Mouse (Mus musculus) heart, embryonic 15.5 days (tissue): ENCODE results near the gene Tfam. TPM values are rescaled to one million over a fixed set of nuclear protein-coding genes. Genes with fewer than 3 reads are reported as not detected.

Experiments
- ATAC-seq: fragments of 200-750 bp; cut with Nextera tagmentation; replicated peaks from 2 replicates; pipeline ENCODE4 v1.8.0; 2017; ENCODE audit warnings: low read depth, moderate TSS enrichment; ENCODE audit not compliant: insufficient number of reproducible peaks, insufficient read depth, low FRiP score
- H3K27ac ChIP-seq: fragments of 300-500 bp; sonication (generic); 2 replicates; pipeline ENCODE4 v1.5.1; 2015; ENCODE audit warnings: mild to moderate bottlenecking, inconsistent platforms
- H3K27me3 ChIP-seq: fragments of 300-500 bp; sonication (generic); 2 replicates; pipeline ENCODE4 v1.6.1; 2015; ENCODE audit warnings: inconsistent platforms
- H3K36me3 ChIP-seq: fragments of 300-500 bp; sonication (generic); 2 replicates; pipeline ENCODE4 v1.6.1; 2015; ENCODE audit warnings: mild to moderate bottlenecking, inconsistent platforms
- H3K4me1 ChIP-seq: fragments of 300-500 bp; sonication (generic); replicated peaks from 2 replicates; pipeline ENCODE4 v1.6.1; 2015; ENCODE audit warnings: inconsistent platforms
- H3K4me2 ChIP-seq: fragments of 300-500 bp; sonication (generic); 2 replicates; pipeline ENCODE4 v1.6.1; 2015; ENCODE audit warnings: inconsistent platforms, mild to moderate bottlenecking, moderate library complexity
- H3K4me3 ChIP-seq: fragments of 300-500 bp; sonication (generic); 2 replicates; pipeline ENCODE4 v1.5.1; 2015; ENCODE audit warnings: mild to moderate bottlenecking, inconsistent platforms
- H3K9ac ChIP-seq: fragments of 300-500 bp; sonication (generic); 2 replicates; pipeline ENCODE4 v1.6.1; 2015; ENCODE audit warnings: mild to moderate bottlenecking, inconsistent platforms
- H3K9me3 ChIP-seq: fragments of 300-500 bp; sonication (generic); replicated peaks from 2 replicates; pipeline ENCODE4 v1.6.1; 2016; ENCODE audit warnings: inconsistent platforms
- WGBS: fragments of 180-500 bp; shearing (Covaris S2); methylation state at CpG from one replicate; pipeline ENCODE4 v1.1.7; 2015; ENCODE audit warnings: mixed read lengths; 5-methylcytosine and 5-hydroxymethylcytosine counted together
- polyA plus RNA-seq: library from polyadenylated mRNA; unstranded; fragments of >200 nt; fragmentation: Nextera tagmentation; extraction: Ambion mirVana; gene quantifications from 2 replicates; pipeline ENCODE4 v1.2.1, GENCODE M21; 2015

Gene Tfam
- polyA plus RNA-seq, 1 experiment from 2014 or later, result 53.8 TPM

DNA sequence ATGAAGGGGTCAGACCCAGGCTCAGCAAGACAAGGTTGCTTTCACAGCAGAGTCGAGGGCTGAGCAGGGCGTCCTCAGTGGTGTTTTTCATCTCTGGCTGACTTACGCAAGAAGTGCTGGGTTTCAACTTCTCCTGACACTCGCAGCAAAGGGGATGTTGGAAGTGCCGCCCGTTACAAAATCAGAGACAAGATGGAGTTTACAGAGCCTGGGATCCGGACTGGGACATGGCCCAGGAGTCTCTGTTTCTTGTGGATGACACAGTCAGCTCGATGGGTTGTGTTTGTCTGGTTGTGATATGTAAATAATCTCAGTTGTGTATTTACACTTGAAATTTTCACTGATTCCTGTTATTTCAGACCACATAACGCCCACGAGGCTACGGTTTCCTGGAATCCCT, 45.2 kb downstream of the Tfam start:
- Histone ChIP-seq H3K4me1 (peaks cover 17% of the 10 kb centered on the region), H3K9ac (no peak overlapping the region), H3K27ac (peak overlapping the region; percentile 66), H3K36me3 (no peaks in the 10 kb centered on the region), H3K9me3 (peaks cover 6% of the 10 kb centered on the region; the same call in 1 of the 2 replicates), H3K4me2 (peak overlapping the region; percentile 46), H3K4me3 (peak overlapping the region; percentile 9; the same call in 1 of the 2 replicates), H3K27me3 (no peaks in the 10 kb centered on the region)
- ATAC-seq, result 0 out of 2 replicates have a peak, but pooled peaks have one; percentile 7
- 34% methylated on average over 11 of the region's 11 CpGs for WGBS

GRCm38 (mm10) chr10:71188681-71189080, 49.4 kb downstream of the Tfam start:
- 80% methylated on average over 4 of the region's 4 CpGs for WGBS
- Histone ChIP-seq H3K4me3 (no peak overlapping the region), H3K9ac (no peak overlapping the region), H3K4me1 (peaks cover 11% of the 10 kb centered on the region), H3K27ac (no peak overlapping the region), H3K9me3 (peaks cover 6% of the 10 kb centered on the region; the same call in 1 of the 2 replicates), H3K36me3 (no peaks in the 10 kb centered on the region), H3K27me3 (no peaks in the 10 kb centered on the region), H3K4me2 (no peak overlapping the region)
- ATAC-seq, result no peak

DNA sequence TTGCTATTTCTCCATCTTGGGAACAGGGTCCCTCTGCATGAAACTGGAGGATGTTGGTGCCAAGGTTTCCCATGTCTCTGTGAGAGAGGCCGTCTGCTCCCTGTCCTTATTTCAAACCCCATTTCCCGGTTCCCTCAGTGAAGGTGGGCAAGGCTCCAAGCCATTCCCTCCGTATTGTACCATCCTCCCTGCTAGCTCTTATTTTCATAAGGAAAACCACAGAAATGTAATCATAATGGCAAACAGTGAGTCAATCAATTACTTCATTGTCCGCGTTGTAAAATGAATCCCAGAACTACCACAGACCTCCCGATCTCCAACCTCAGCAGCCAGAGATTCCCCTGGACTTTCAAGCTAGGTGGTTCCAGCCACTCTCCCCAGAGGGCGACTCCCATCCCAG, 53.0 kb downstream of the Tfam start:
- Histone ChIP-seq H3K4me3 (no peak overlapping the region), H3K27ac (no peak overlapping the region), H3K36me3 (no peaks in the 10 kb centered on the region), H3K27me3 (no peaks in the 10 kb centered on the region), H3K9me3 (no peaks in the 10 kb centered on the region), H3K4me1 (peaks cover 5% of the 10 kb centered on the region), H3K4me2 (no peak overlapping the region), H3K9ac (no peak overlapping the region)
- WGBS, result 65% methylated on average over 7 of the region's 7 CpGs
- no peak for ATAC-seq

DNA sequence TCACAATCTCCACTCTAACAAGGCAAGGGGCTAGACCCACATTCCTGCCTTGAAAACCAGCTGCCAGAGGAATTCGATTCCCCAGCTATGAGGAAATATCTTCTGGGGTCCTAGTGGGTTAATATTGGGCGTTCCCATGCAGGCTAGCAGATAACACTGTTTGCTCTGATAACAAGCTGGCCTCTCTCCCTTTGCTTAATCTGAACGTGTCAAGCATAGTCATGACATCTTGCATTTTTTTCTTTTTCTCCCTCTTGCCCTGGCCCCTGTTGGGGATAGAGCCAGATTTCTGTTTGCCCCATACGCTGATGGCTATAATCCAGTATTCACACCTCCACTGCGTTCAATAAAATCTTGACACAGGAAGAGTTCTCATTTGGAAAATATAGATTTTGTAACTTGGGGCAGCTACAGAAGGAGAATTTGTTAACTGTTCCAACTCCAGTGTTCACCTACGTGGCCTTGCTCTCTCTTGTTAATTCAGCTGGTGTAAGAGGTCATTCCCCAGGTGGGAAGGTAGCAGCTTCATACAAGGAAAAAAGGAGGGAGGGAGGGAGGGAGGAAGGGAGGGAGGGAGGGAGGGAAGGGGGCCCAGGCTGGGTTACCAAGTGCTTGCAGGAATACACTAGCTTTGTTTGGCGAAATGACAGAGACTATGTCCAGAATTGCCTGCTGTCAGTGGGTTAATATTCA, 54.6 kb downstream of the Tfam start:
- Histone ChIP-seq H3K4me2 (no peak overlapping the region), H3K36me3 (no peaks in the 10 kb centered on the region), H3K4me1 (peaks cover 5% of the 10 kb centered on the region), H3K27ac (peak overlapping the region; percentile 10; the same call in 1 of the 2 replicates), H3K4me3 (no peak overlapping the region), H3K27me3 (no peaks in the 10 kb centered on the region), H3K9me3 (no peaks in the 10 kb centered on the region), H3K9ac (no peak overlapping the region)
- 12% methylated on average over 7 of the region's 7 CpGs for WGBS
- 0 out of 2 replicates have a peak, but pooled peaks have one; percentile 35 for ATAC-seq

- WGBS, result 83% methylated on average over 4 of the region's 4 CpGs
- H3K4me2 ChIP-seq, result no peak overlapping the region
- no peak overlapping the region for H3K9ac ChIP-seq
- no peak overlapping the region for H3K27ac ChIP-seq
- no peak overlapping the region for H3K4me3 ChIP-seq
- no peak for ATAC-seq
- no peaks in the 10 kb centered on the region for H3K27me3 ChIP-seq
- no peaks in the 10 kb centered on the region for H3K36me3 ChIP-seq
- H3K9me3 ChIP-seq, result no peaks in the 10 kb centered on the region
- peaks cover 5% of the 10 kb centered on the region for H3K4me1 ChIP-seq
Measured at GRCm38 (mm10) chr10:71181931-71182330, 56.1 kb downstream of the Tfam start.

GRCm38 (mm10) chr10:71181091-71181490, 57.0 kb downstream of the Tfam start:
- 88% methylated on average over 2 of the region's 2 CpGs for WGBS
- Histone ChIP-seq H3K27ac (no peak overlapping the region), H3K36me3 (no peaks in the 10 kb centered on the region), H3K4me2 (no peak overlapping the region), H3K9me3 (no peaks in the 10 kb centered on the region), H3K9ac (no peak overlapping the region), H3K4me3 (no peak overlapping the region), H3K4me1 (peaks cover 5% of the 10 kb centered on the region), H3K27me3 (no peaks in the 10 kb centered on the region)
- no peak for ATAC-seq

DNA sequence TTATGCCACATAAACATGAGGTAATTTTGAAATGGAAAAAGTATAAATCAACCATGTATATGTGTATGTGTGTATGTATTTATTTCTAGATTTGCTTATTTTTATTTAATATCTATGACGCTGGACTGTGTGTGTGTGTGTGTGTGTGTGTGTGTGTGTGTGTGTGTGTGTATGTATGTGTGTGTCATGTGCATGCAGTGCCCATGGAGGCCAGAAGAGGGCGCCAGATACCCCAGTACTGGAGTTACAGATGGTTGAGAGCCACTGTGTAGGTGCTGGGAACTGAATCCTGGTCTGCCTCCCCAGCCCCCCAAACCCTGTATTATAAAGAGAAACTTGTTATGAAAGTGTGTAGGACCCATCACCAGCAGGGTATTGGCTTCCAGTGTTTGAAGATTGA, 58.0 kb downstream of the Tfam start:
- no peaks in the 10 kb centered on the region for H3K27me3 ChIP-seq
- H3K4me2 ChIP-seq, result no peak overlapping the region
- no peaks in the 10 kb centered on the region for H3K9me3 ChIP-seq
- WGBS, result 66% methylated on average over 2 of the region's 2 CpGs
- ATAC-seq, result no peak
- H3K9ac ChIP-seq, result no peak overlapping the region
- H3K27ac ChIP-seq, result no peak overlapping the region
- peaks cover 5% of the 10 kb centered on the region for H3K4me1 ChIP-seq
- no peaks in the 10 kb centered on the region for H3K36me3 ChIP-seq
- H3K4me3 ChIP-seq, result no peak overlapping the region

GRCm38 (mm10) chr10:71177201-71177600, 60.9 kb downstream of the Tfam start:
- no peak overlapping the region for H3K4me2 ChIP-seq
- no peaks in the 10 kb centered on the region for H3K27me3 ChIP-seq
- 64% methylated on average over 7 of the region's 7 CpGs for WGBS
- no peaks in the 10 kb centered on the region for H3K36me3 ChIP-seq
- H3K4me1 ChIP-seq, result no peaks in the 10 kb centered on the region
- no peaks in the 10 kb centered on the region for H3K9me3 ChIP-seq
- H3K4me3 ChIP-seq, result no peak overlapping the region
- H3K9ac ChIP-seq, result no peak overlapping the region
- ATAC-seq, result no peak
- H3K27ac ChIP-seq, result no peak overlapping the region

GRCm38 (mm10) chr10:71176341-71176740, 61.7 kb downstream of the Tfam start:
- H3K4me1 ChIP-seq, result no peaks in the 10 kb centered on the region
- H3K9me3 ChIP-seq, result no peaks in the 10 kb centered on the region
- no peak overlapping the region for H3K27ac ChIP-seq
- no peak overlapping the region for H3K4me2 ChIP-seq
- H3K27me3 ChIP-seq, result no peaks in the 10 kb centered on the region
- no peak overlapping the region for H3K4me3 ChIP-seq
- no peak for ATAC-seq
- H3K9ac ChIP-seq, result no peak overlapping the region
- H3K36me3 ChIP-seq, result no peaks in the 10 kb centered on the region
- WGBS, result 80% methylated on average over 8 of the region's 8 CpGs

Other genes starting within 250 kb of the Tfam start
- 19.2 and 22.4 TPM in 2 replicates for gene Bicc1, start 78.6 kb downstream of the Tfam start, polyA plus RNA-seq
- gene Ube2d1, start 47.0 kb upstream of the Tfam start, polyA plus RNA-seq, result 52.4 and 53.9 TPM in 2 replicates
- gene Cisd1, start 106.7 kb upstream of the Tfam start, polyA plus RNA-seq, result 168 and 214 TPM in 2 replicates
- gene Ipmk, start 109.5 kb upstream of the Tfam start, polyA plus RNA-seq, result 6.5 and 7.7 TPM in 2 replicates